Mouse (Mus musculus): ENCODE data around the gene Cox10.

DNA sequence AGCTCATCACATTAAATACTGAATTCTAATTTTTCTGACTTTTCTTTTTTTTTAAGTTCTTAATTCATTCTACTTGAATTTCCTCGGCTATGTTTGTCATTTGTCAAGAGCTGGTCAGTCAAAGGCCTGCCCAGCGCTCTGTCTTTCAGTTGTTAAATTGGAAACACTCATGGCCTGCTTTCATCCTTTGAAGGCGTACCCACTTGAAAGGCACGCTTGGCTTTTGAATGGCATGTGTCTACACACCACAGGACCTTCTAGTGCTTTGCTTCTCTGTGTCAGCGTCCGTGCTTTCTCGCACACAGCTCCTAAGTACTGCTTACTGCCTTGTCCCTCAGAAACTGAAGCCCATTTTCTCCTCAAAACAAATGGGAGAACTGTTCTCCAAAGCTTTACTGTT, 38.0 kb downstream of the Cox10 start:
- no peak for TF ChIP-seq CTCF (conservative IDR thresholded peaks at IDR 0.05 in 1 of 2, IDR thresholded peaks at IDR 0.05 in 1 of 2; ENCODE audit: low read depth in 2 of 2, low read length in 2 of 2)
- TF ChIP-seq POLR2A (IDR thresholded peaks at IDR 0.05; ENCODE audit: low read depth, low read length): no peak
- TF ChIP-seq TCF12 (IDR thresholded peaks at IDR 0.05; ENCODE audit: low read depth, low read length): no peak
- TF ChIP-seq CHD2 (IDR thresholded peaks at IDR 0.05; ENCODE audit: low read length): no peak

Data from CH12.LX (cell line).